Mouse (Mus musculus) C2C12 (cell line): ENCODE measurements at regions not wholly inside any gene's neighbourhood (a gene's known extent, or its start where the extent isn't known, plus 50 kb on each side); places are given as distances from the start of the nearest gene placed in this dataset.

ENCODE experiments used
- H3K27me3 ChIP-seq: one replicate; pipeline ENCODE4 v1.6.1; 2011; ENCODE audit not compliant: control insufficient read depth, insufficient read depth, insufficient read length
- H3K36me3 ChIP-seq: one replicate; pipeline ENCODE4 v1.6.1; 2011; ENCODE audit not compliant: control insufficient read depth, insufficient read depth
- H3K4me3 ChIP-seq: one replicate; pipeline ENCODE4 v1.5.1; 2011; ENCODE audit warnings: mild to moderate bottlenecking, control low read depth; ENCODE audit not compliant: poor library complexity, insufficient read depth, severe bottlenecking
- H3K79me2 ChIP-seq: one replicate; pipeline ENCODE4 v1.6.1; 2011; ENCODE audit not compliant: control insufficient read depth, insufficient read depth
- H3K79me3 ChIP-seq: one replicate; pipeline ENCODE4 v1.6.1; 2011; ENCODE audit warnings: low read depth, control low read depth
- H3ac ChIP-seq: one replicate; pipeline ENCODE3; 2011; ENCODE audit warnings: low read depth; ENCODE audit not compliant: control insufficient read depth, insufficient read length
- CEBPB ChIP-seq: IDR thresholded peaks from one replicate; pipeline ENCODE4 v1.6.1; 2011; ENCODE audit warnings: low read depth, mild to moderate bottlenecking, control low read depth, moderate library complexity
- CTCF ChIP-seq: IDR thresholded peaks from one replicate; pipeline ENCODE4 v1.5.1; 2011; ENCODE audit not compliant: control insufficient read depth, insufficient read depth, insufficient read length
- FOSL1 ChIP-seq: IDR thresholded peaks from one replicate; pipeline ENCODE4 v1.8.0; 2011; ENCODE audit warnings: mild to moderate bottlenecking, low read length; ENCODE audit not compliant: poor library complexity, insufficient read depth, severe bottlenecking
- MAX ChIP-seq: IDR thresholded peaks from one replicate; pipeline ENCODE4 v1.6.1; 2011; ENCODE audit warnings: mild to moderate bottlenecking, control low read depth
- MYOD1 ChIP-seq: IDR thresholded peaks from one replicate; pipeline ENCODE4 v1.6.1; 2011; ENCODE audit warnings: low read depth; ENCODE audit not compliant: control insufficient read depth, insufficient read length
- MYOG ChIP-seq: IDR thresholded peaks from one replicate; pipeline ENCODE4 v1.6.1; 2011; ENCODE audit not compliant: control insufficient read depth, insufficient read length; ENCODE audit errors: extremely low read depth
- USF1 ChIP-seq: IDR thresholded peaks from one replicate; pipeline ENCODE4 v1.6.1; 2011; ENCODE audit warnings: low read depth, mild to moderate bottlenecking, control low read depth, moderate library complexity

DNA sequence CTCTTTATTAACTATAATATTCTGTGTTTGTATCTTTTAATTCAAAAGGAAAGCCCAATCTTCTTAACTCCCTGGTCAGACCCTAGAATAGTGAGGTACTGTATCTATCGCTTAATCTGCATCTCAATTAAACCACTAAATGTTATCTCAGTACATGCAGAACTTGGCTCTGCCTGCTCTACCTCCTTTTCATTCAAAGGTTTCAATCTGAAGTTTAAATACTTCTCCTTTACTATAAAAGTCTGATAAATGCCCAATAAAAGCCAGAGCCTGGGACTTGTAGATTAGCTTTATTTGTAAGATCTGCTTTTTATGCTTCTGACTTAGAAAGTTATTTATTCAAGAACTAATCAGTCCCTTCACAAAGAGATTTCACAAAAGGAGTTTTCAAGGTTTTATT lies 200.1 kb downstream of the Zpld1 start:
- Histone ChIP-seq H3K79me3 (no peaks in the 10 kb centered on the region), H3K4me3 (no peak overlapping the region), H3K36me3 (no peaks in the 10 kb centered on the region), H3ac (no peak overlapping the region), H3K27me3 (no peaks in the 10 kb centered on the region), H3K79me2 (no peaks in the 10 kb centered on the region)
- TF ChIP-seq USF1 = no peak
- no peak for TF ChIP-seq CTCF
- no peak for TF ChIP-seq CEBPB
- no peak for TF ChIP-seq MYOG
- TF ChIP-seq MYOD1 = no peak
- TF ChIP-seq FOSL1 = no peak
- no peak for TF ChIP-seq MAX

- H3K4me3 ChIP-seq = no peak overlapping the region
- no peaks in the 10 kb centered on the region for H3K27me3 ChIP-seq
- H3ac ChIP-seq = no peak overlapping the region
- no peaks in the 10 kb centered on the region for H3K36me3 ChIP-seq
- H3K79me3 ChIP-seq = no peaks in the 10 kb centered on the region
- no peak for TF ChIP-seq MYOD1
- TF ChIP-seq CTCF = no peak
- TF ChIP-seq USF1 = no peak
- no peak for TF ChIP-seq CEBPB
- no peak for TF ChIP-seq MYOG
- no peak for TF ChIP-seq FOSL1
- TF ChIP-seq MAX = no peak
- no peaks in the 10 kb centered on the region for H3K79me2 ChIP-seq
Measured at GRCm38 (mm10) chr16:55087461-55087860, 210.3 kb downstream of the Zpld1 start.

GRCm38 (mm10) chr16:55076172-55076571 lies 221.6 kb downstream of the Zpld1 start:
- Histone ChIP-seq H3ac (no peak overlapping the region), H3K4me3 (no peak overlapping the region), H3K36me3 (no peaks in the 10 kb centered on the region), H3K79me3 (no peaks in the 10 kb centered on the region), H3K79me2 (no peaks in the 10 kb centered on the region), H3K27me3 (no peaks in the 10 kb centered on the region)
- TF ChIP-seq FOSL1 = no peak

- no peak overlapping the region for H3ac ChIP-seq
- H3K4me3 ChIP-seq = no peak overlapping the region
- H3K79me3 ChIP-seq = no peaks in the 10 kb centered on the region
- no peaks in the 10 kb centered on the region for H3K27me3 ChIP-seq
- no peaks in the 10 kb centered on the region for H3K79me2 ChIP-seq
- TF ChIP-seq USF1 (no peak), FOSL1 (no peak), CTCF (no peak), MAX (no peak), CEBPB (no peak), MYOG (no peak), MYOD1 (no peak)
- no peaks in the 10 kb centered on the region for H3K36me3 ChIP-seq
Measured at GRCm38 (mm10) chr16:55039777-55040176, 258.0 kb downstream of the Zpld1 start.

GRCm38 (mm10) chr16:55001661-55002289 lies 296.0 kb downstream of the Zpld1 start:
- TF ChIP-seq CTCF = no peak
- no peak for TF ChIP-seq FOSL1
- TF ChIP-seq MYOD1 = no peak
- no peak for TF ChIP-seq MAX
- no peak for TF ChIP-seq USF1
- TF ChIP-seq MYOG = no peak
- TF ChIP-seq CEBPB = no peak
- no peaks in the 10 kb centered on the region for H3K79me2 ChIP-seq
- no peaks in the 10 kb centered on the region for H3K79me3 ChIP-seq
- H3K36me3 ChIP-seq = no peaks in the 10 kb centered on the region
- no peak overlapping the region for H3K4me3 ChIP-seq
- no peak overlapping the region for H3ac ChIP-seq
- H3K27me3 ChIP-seq = no peaks in the 10 kb centered on the region

GRCm38 (mm10) chr16:54991595-54992240 lies 306.1 kb downstream of the Zpld1 start:
- H3K36me3 ChIP-seq = no peaks in the 10 kb centered on the region
- no peaks in the 10 kb centered on the region for H3K79me3 ChIP-seq
- H3ac ChIP-seq = no peak overlapping the region
- H3K79me2 ChIP-seq = no peaks in the 10 kb centered on the region
- no peak overlapping the region for H3K4me3 ChIP-seq
- no peak for TF ChIP-seq MYOD1
- TF ChIP-seq MYOG = no peak
- TF ChIP-seq FOSL1 = no peak
- no peak for TF ChIP-seq CEBPB
- no peak for TF ChIP-seq USF1
- TF ChIP-seq CTCF = no peak
- no peak for TF ChIP-seq MAX
- no peaks in the 10 kb centered on the region for H3K27me3 ChIP-seq
